Mouse (Mus musculus) small intestine, adult 10 weeks (tissue): ENCODE results near the gene Itgav. TPM values are rescaled to one million over a fixed set of nuclear protein-coding genes. Genes with fewer than 3 reads are reported as not detected.

Experiments
- polyA plus RNA-seq: library from polyadenylated mRNA; stranded (reverse); fragments of 350-450 nt; fragmentation: Illumina TruSeq; extraction: RNeasy Lipid Tissue Mini Kit (QIAGEN cat#74804); gene quantifications from one replicate; pipeline ENCODE4 v1.2.3, GENCODE M21; 2014; ENCODE audit warnings: low replicate concordance

Gene Itgav
- 39.8 TPM for polyA plus RNA-seq

DNA sequence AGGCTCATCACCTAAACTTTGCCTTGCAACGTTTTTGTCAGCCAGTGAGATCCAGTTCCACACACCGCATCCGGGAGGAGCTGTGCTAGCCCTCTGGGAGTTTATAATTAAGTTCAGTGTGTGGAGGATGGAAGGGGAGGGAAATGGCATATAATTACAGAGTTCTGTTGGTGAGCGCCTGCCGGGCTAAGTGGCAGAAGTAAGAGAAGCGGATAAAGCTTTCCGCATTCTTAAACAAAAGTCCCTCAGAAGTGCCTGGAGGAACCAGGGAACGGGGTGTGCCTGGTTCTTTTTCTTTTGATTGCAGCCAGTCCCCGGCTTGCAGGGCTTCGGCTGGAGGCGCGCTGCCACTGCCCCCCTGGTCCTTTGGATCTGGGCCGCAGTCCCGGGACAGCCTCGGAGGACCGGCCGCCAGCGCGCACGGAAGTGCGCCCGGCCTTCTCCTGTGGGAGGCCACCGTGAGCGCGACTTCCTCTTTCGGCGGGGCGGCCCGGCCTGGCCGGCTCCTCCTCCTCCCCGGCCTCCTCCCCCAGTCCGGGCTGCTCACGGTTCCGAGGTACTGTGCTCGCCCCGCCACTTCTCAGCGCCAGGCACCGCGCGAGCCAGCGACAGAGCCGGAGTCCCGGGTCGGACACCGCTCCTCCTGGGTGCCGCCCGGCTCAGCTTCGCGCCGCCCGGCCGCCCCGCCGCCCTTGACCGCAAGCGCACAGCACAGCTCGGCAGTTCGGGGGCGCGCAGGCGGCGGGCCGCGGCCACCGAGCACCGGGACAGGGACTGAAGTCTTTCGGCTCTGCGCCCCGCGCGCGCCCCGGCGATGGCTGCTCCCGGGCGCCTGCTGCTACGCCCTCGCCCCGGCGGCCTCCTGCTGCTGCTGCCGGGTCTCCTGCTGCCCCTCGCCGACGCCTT is at the start of gene Itgav:
Gene Itgav (plus strand): TSS at position 477 of the 906 bp plus-strand sequence.

DNA sequence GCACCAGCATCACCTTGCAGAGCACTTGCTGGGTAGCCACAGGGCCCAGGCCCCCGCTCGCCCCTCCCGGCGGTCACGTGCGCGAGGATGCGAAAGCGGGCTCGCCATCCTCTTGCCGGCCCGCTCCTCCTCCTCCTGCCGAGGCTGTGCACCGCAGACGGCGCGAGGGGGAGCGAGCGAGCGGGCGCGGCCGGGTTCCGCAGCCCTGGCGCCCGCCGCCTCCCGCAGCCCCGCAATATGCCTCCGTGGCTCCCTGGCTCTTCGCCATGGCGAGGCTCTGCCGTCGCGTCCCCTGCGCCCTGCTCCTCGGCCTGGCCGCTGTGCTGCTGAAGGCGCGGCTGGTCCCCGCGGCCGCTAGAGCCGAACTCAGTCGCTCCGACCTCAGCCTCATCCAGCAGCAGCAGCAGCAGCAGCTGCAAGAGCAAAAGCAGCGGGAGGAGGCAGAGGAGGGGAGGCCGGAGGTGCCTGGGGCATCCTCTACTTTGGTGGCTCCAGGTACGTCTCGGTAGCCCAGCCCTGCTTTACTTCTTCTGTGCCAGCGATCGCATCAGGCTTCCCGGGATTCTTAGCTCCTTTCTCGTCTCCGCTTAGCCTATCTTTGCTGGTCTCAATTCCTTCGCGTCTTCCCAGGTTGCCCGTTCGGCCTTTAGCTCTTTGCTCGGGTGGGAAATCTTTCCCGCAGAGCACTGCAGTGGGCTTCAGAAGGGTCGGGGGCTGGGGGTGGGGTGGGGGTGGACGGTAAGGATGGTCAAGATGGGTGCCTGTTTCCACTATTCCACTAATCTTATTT is 88.5 kb downstream of the Itgav start, which contains the start of gene Fam171b:
Gene Fam171b (plus strand): TSS at position 154 of the 790 bp plus-strand sequence.

Other genes with a start within 250 kb of the Itgav start
- gene Zc3h15, start 80.0 kb upstream of the Itgav start, polyA plus RNA-seq = 245 TPM
- gene Fam171b, start 88.2 kb downstream of the Itgav start, polyA plus RNA-seq = 5.2 TPM
- not detected for gene Zswim2, start 216.8 kb downstream of the Itgav start, polyA plus RNA-seq
- not detected for gene Gm13698, start 231.3 kb downstream of the Itgav start, polyA plus RNA-seq
- gene Gm13693, start 237.1 kb downstream of the Itgav start, polyA plus RNA-seq = not detected
- not detected for gene Gm13695, start 242.9 kb downstream of the Itgav start, polyA plus RNA-seq
- not detected for gene Gm13696, start 248.7 kb downstream of the Itgav start, polyA plus RNA-seq